Mouse (Mus musculus) layer of hippocampus, adult 11-12 months (tissue): ENCODE data around the gene Sirpa.

Experiments used
- DNase-seq: peaks from one replicate; pipeline ENCODE4 v3.0.0; 2022; ENCODE audit warnings: low spot score

Sirpa gene

DNA sequence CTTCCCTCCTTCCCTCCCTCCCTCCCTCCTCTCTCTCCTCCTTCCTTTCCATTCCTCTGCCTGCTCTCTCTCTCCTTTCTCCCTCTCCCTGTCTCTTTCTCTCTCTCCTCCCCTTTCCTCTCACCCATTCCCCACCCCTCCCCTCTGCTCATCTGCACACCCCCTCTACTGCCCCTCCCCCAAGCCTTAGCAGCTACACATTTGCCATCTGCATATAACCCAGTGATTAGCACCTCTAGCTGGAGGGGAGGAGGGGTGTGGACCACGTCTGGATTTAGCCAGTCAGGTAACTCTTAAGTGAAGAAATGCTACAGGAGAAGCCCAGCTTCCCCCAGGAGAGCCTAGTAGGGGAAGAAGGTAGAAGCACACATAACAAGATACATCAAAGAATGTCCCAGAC, 7.7 kb upstream of the Sirpa start:
- DNase-seq: no peak

- DNase-seq: no peak
Measured at GRCm38 (mm10) chr2:129585904-129586514, 6.6 kb upstream of the Sirpa start.

DNA sequence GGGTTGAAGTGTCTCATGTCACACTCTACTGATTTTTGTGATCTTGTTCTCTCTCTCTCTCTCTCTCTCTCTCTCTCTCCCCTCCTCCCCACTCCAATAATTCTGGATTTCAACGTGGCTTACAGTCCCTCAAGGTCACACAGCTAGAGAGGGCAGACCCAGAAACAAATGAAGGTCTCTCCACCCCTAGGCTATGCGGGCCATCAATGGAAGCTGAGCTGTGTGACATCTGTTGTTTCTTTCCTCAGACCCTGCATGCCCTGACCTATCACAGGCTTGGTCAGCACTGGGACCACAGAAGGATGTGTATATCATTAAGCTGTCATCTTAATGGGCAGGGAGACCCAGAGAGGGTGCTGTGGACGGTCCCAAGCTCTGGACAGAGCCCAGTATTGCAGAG, 5.4 kb upstream of the Sirpa start:
- no peak for DNase-seq

GRCm38 (mm10) chr2:129587825-129588251, 4.8 kb upstream of the Sirpa start:
- no peak for DNase-seq

GRCm38 (mm10) chr2:129591897-129592296, 738 bp upstream of the Sirpa start:
- DNase-seq: no peak

DNA sequence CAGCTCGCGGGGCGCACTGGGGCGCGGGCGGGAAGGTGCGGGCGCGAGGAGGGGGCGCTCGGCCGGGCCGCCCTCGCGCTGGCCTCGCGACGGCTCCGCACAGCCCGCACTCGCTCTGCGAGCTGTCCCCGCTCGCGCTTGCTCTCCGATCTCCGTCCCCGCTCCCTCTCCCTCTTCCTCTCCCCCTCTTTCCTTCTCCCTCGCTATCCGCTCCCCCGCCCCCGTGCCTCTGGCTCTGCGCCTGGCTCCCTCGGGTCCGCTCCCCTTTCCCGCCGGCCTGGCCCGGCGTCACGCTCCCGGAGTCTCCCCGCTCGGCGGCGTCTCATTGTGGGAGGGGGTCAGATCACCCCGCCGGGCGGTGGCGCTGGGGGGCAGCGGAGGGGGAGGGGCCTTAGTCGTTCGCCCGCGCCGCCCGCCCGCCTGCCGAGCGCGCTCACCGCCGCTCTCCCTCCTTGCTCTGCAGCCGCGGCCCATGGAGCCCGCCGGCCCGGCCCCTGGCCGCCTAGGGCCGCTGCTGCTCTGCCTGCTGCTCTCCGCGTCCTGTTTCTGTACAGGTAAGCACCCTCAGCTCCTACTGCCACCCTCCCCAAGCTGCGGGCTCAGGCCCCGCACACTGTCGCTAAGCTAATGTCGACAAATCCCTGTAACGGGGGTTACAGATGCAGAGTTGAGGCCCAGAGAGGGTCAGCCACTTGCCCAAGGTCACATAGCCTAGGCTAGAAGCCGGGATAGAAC, 673 bp downstream of the Sirpa start:
- DNase-seq: peak; percentile 83

- DNase-seq: no peak
Measured at GRCm38 (mm10) chr2:129593876-129594421, 1.3 kb downstream of the Sirpa start.

DNA sequence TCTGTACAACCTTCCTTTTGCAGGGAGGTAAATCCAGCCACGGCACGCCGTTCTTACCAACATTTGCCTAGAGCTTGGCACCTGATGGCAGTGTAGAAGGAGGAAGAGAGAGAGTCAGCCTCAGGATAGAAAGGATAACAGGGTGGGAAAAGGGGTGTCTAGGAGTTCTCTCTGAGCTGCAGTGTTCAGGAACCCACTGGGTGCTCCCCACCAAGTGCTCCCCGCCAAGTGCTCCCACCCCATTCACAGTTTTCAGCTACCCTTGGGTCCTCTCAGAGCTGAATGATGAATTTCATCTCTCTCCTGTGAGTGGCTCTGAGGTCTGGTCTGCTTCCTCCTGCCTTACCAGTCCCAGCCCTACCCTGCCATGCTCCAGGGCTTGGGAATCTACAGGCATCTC, 1.9 kb downstream of the Sirpa start:
- DNase-seq: no peak

DNA sequence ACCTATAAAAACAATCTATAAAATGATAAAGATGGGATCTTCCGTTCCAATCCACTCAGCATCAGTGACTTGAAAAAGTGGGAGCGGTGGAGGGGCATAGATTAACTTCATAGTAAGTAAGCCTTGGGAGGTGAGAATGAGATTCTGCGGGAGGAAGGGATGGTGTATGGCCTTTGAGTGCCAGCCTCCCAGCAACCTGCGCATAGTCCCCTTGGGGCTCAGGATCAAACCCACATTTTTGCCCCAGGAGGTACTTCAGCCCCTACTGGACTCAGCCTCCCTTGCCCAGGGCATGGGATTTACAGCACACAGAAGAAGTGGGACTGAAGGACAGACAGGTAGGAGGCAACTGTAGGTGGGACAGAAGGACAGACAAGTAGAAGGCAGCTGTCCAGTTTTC, 2.6 kb downstream of the Sirpa start:
- DNase-seq: no peak

DNA sequence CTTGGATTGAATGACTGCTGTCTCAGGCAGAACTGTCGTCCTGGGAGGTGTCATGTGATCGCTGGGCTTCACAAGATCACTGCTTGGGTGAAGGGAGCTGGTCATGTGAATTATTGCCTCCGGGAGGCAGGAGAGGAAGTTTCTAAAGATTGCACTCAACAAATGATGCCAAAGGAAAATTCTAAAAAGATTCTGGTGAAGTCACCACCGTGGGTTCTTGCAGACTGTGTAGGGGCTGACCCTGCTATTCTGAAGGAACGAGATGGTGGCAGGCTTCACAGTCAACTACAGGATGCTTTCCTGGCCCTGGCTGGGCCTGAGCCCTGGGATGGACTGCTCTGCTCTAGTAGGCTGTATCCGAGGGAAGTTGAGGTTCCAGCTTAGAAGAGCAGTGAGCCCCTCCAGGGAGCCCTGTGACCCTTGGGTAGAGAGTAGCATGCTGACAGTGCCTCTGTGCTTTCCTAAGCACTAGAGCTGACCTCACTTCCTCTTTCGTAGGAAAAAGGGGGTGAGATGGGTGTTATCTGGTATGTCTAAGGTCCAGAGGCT, 3.1 kb downstream of the Sirpa start:
- peak; percentile 53 for DNase-seq

DNA sequence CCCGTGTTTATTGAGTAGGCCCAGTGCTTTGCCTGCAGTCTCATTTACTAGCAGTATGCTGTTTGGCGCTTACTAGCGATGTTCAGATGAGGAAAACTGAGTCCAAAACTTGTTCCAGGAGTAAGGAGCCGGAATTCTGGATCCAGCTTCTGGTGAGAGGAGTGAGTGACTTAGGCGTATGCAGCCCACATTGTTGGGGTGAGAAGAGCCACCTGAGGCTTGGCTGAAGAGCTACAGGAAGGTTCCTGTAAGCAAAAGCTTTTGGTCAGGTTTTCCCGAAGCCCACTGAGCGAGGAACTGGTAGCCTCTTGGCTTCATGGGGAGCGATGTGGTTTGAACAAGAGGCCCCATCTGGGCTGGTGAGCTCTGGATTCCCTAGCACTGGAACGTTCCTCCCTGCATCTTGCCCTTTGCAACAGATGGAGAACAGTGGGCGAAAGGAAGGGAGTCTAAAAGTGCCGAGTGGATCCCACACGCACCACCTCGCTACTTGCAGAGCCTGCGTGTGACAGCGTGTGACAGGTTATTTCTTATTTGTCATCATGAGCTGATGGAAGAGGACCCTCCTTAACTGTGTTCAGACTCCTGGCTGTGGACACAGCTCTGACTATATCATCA, 4.0 kb downstream of the Sirpa start:
- peak; percentile 60 for DNase-seq

DNA sequence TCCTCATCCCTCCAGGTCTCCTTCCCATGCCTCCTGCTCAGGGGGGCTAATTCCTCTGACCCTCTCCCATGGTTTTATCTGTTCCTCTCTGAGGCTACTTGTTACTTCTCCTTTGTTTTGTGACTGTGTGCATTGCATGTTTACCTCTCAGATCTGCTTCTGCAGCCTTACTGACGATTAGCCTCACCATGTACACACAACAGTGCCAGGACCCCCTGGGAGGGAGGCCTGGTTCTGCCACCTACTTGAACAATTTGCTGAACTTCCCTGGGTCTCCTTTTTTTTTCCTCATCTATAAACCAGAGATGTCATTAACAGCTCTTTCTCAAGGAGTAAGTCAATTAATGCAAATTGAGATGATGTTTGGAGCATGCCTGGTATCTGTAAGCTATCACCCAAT, 4.9 kb downstream of the Sirpa start:
- no peak for DNase-seq

- DNase-seq: no peak
Measured at GRCm38 (mm10) chr2:129598094-129598493, 5.5 kb downstream of the Sirpa start.

DNA sequence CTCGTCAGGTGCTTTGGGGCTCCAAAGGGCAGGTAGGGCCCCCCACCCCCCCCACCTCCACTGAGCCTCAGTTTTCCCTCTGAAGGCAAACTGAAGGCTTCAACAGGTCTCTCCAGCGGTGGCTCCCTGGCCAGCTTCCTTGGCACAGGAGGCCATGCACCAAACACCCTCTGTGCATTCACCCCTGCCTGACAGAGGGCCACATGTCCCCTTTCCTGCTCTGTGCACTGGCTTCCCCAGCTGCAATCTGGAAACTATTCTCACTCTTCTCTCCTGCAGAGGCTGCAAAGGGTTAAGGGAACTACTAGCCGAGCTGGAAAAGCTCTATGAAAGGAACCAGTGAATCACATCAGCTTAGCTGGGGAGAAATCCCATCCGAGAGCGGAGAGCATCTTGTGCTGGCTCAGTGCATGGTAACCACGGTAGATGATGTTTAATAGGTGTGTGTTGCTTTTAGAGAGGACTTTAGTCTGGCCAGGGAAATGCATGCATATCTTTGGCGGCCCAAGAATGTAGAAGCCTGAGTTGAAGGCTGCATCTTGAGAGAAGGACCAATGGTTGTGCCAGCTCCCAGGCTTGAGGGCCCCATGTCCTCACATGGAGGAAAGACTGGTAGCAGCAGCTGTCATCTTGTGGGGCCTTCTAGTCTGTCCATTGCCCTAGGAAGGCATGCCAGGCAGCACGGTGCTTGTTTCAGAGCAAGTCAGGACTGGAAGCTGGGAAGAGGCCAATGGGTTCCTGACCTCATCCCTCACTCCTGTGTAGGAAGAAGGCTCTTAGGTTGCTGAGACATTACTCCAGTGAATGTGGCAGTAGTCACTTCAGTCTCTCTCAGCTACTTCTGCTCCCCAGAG, 6.8 kb downstream of the Sirpa start:
- DNase-seq: no peak

GRCm38 (mm10) chr2:129601059-129601650, 8.5 kb downstream of the Sirpa start:
- DNase-seq: no peak

DNA sequence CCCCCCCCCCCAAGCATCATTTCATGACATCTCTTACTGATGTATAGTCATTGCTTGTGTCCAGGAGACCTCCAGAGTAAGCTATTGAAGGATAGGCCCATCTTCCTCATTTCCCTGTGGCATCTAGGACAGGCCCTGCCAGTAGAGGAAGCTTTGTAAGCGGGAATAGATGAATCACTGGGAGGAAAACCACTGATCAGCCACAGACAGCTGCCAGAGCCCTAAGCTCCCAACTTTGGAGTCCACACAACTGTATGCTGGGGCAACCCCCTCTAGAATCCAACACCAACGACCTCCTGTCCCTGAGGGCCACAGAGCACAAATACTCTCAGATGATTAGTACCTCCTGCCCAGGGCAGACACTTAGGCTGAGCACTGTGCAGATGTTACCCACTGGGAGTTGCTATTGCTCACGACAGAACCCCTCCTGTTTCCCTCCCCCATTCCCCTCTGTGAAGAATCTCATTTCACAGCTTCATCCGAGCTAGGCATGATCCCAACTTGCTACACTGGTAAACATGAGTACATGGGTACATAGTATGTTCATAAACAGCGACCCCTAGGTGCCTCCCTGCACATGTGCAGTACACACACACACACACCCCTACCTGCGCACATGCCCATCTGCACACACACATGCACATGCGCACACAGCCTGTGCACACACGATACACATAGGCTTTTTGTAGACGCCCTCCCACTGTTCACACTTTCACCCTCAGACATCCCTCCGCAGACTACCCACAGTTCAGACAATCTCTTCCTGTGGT, 9.4 kb downstream of the Sirpa start:
- no peak for DNase-seq

- DNase-seq: no peak
Measured at GRCm38 (mm10) chr2:129602856-129603255, 10.2 kb downstream of the Sirpa start.

- no peak for DNase-seq
Measured at GRCm38 (mm10) chr2:129603536-129603935, 10.9 kb downstream of the Sirpa start.

GRCm38 (mm10) chr2:129604032-129604431, 11.4 kb downstream of the Sirpa start:
- no peak for DNase-seq

DNA sequence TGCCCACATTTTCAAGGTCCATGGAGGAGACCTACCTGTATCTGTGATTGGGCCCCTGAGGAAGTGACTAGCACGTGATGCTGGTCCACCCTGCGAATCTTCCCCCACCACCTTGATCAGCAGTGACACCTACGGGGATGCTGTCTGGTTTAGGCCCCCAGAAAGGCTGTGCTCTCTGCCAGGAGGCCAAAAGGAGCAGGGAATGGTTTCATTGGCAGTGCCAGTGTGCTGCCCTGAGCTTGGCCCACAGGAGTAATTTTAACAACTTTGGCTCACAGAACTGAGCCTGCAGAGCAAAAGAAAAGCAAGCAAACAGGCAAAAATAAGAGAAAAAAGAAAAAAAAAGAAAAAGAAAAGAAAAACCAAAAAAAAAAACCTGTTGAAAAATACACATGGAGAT, 13.2 kb downstream of the Sirpa start:
- no peak for DNase-seq

DNA sequence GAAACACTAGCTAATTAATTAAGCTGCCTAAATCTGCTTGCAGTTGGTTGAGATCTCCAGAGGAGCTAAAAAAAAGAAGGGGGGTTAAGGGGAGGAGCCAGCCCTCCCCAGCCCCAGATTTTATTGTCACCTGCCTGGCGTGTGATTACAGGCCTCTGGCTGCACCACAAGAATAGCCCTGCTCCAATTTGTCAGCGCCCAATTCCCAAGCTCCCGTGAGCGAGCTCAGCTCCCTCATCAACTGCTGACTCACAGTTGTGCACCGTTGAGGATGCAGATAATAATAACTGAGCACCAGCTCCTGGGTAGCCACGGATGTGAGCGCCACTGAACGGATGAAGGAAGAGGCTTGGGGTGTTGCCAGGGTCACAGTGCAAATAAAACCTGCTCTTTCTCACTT, 13.6 kb downstream of the Sirpa start:
- no peak for DNase-seq
